Mouse (Mus musculus): ENCODE data around the gene Khsrp.

Gene Khsrp

GRCm38 (mm10) chr17:56986105-56986805 is 45.1 kb downstream of the Khsrp start:
- Histone ChIP-seq H3K27me3 (ENCODE audit: control insufficient read depth, insufficient read depth, low read length, poor library complexity, severe bottlenecking) (no peaks in the 10 kb centered on the region), H3K36me3 (ENCODE audit: control insufficient read depth, insufficient read depth, low read length, poor library complexity, severe bottlenecking) (no peaks in the 10 kb centered on the region)
- DNase-seq (ENCODE audit: low read depth, low spot score): no peak

- Histone ChIP-seq H3K36me3 (ENCODE audit: control insufficient read depth, insufficient read depth, low read length, poor library complexity, severe bottlenecking) (no peaks in the 10 kb centered on the region), H3K27me3 (ENCODE audit: control insufficient read depth, insufficient read depth, low read length, poor library complexity, severe bottlenecking) (no peaks in the 10 kb centered on the region)
- no peak for DNase-seq (ENCODE audit: low read depth, low spot score)
Observed at GRCm38 (mm10) chr17:56985656-56986055, 45.7 kb downstream of the Khsrp start.

- no peak for DNase-seq (ENCODE audit: low read depth, low spot score)
- H3K27me3 ChIP-seq (ENCODE audit: control insufficient read depth, insufficient read depth, low read length, poor library complexity, severe bottlenecking): no peaks in the 10 kb centered on the region
- H3K36me3 ChIP-seq (ENCODE audit: control insufficient read depth, insufficient read depth, low read length, poor library complexity, severe bottlenecking): no peaks in the 10 kb centered on the region
Observed at GRCm38 (mm10) chr17:56984886-56985285, 46.4 kb downstream of the Khsrp start.

GRCm38 (mm10) chr17:56982013-56982412 is 49.3 kb downstream of the Khsrp start, which contains the start of gene Acer1:
Gene Acer1, minus strand, starts transcription at chr17:56982126.
- Histone ChIP-seq H3K36me3 (ENCODE audit: control insufficient read depth, insufficient read depth, low read length, poor library complexity, severe bottlenecking) (no peaks in the 10 kb centered on the region), H3K27me3 (ENCODE audit: control insufficient read depth, insufficient read depth, low read length, poor library complexity, severe bottlenecking) (no peaks in the 10 kb centered on the region)
- DNase-seq (ENCODE audit: low read depth, low spot score): no peak

GRCm38 (mm10) chr17:56981049-56981448 is 50.3 kb downstream of the Khsrp start:
- no peak for DNase-seq (ENCODE audit: low read depth, low spot score)
- Histone ChIP-seq H3K36me3 (ENCODE audit: control insufficient read depth, insufficient read depth, low read length, poor library complexity, severe bottlenecking) (no peaks in the 10 kb centered on the region), H3K27me3 (ENCODE audit: control insufficient read depth, insufficient read depth, low read length, poor library complexity, severe bottlenecking) (no peaks in the 10 kb centered on the region)

GRCm38 (mm10) chr17:56979524-56979923 is 51.8 kb downstream of the Khsrp start:
- Histone ChIP-seq H3K36me3 (ENCODE audit: control insufficient read depth, insufficient read depth, low read length, poor library complexity, severe bottlenecking) (no peaks in the 10 kb centered on the region), H3K27me3 (ENCODE audit: control insufficient read depth, insufficient read depth, low read length, poor library complexity, severe bottlenecking) (no peaks in the 10 kb centered on the region)
- no peak for DNase-seq (ENCODE audit: low read depth, low spot score)

GRCm38 (mm10) chr17:56976531-56977390 is 54.6 kb downstream of the Khsrp start:
- no peak for DNase-seq (ENCODE audit: low read depth, low spot score)
- H3K27me3 ChIP-seq (ENCODE audit: control insufficient read depth, insufficient read depth, low read length, poor library complexity, severe bottlenecking): no peaks in the 10 kb centered on the region
- no peaks in the 10 kb centered on the region for H3K36me3 ChIP-seq (ENCODE audit: control insufficient read depth, insufficient read depth, low read length, poor library complexity, severe bottlenecking)

- no peaks in the 10 kb centered on the region for H3K27me3 ChIP-seq (ENCODE audit: control insufficient read depth, insufficient read depth, low read length, poor library complexity, severe bottlenecking)
- no peak for DNase-seq (ENCODE audit: low read depth, low spot score)
- no peaks in the 10 kb centered on the region for H3K36me3 ChIP-seq (ENCODE audit: control insufficient read depth, insufficient read depth, low read length, poor library complexity, severe bottlenecking)
Observed at GRCm38 (mm10) chr17:56975391-56975790, 55.9 kb downstream of the Khsrp start.

GRCm38 (mm10) chr17:56974708-56975240 is 56.5 kb downstream of the Khsrp start:
- no peak for DNase-seq (ENCODE audit: low read depth, low spot score)
- no peaks in the 10 kb centered on the region for H3K27me3 ChIP-seq (ENCODE audit: control insufficient read depth, insufficient read depth, low read length, poor library complexity, severe bottlenecking)
- H3K36me3 ChIP-seq (ENCODE audit: control insufficient read depth, insufficient read depth, low read length, poor library complexity, severe bottlenecking): no peaks in the 10 kb centered on the region

GRCm38 (mm10) chr17:56973956-56974707 is 57.2 kb downstream of the Khsrp start:
- no peak for DNase-seq (ENCODE audit: low read depth, low spot score)
- Histone ChIP-seq H3K36me3 (ENCODE audit: control insufficient read depth, insufficient read depth, low read length, poor library complexity, severe bottlenecking) (no peaks in the 10 kb centered on the region), H3K27me3 (ENCODE audit: control insufficient read depth, insufficient read depth, low read length, poor library complexity, severe bottlenecking) (no peaks in the 10 kb centered on the region)
